Mouse (Mus musculus): ENCODE measurements at regions not wholly inside any gene's neighbourhood (a gene's known extent, or its start where the extent isn't known, plus 50 kb on each side); places are given as distances from the start of the nearest gene placed in this dataset.
A peak's percentile ranks its signal among the peaks of the same experiment; 100 is the strongest.

- DNase-seq (ENCODE audit: low spot score in 2 of 2) = no peak
Measured at GRCm38 (mm10) chr14:31944682-31945081, 84.1 kb upstream of the Galnt15 start.

GRCm38 (mm10) chr14:31945125-31945524 is 83.7 kb upstream of the Galnt15 start:
- DNase-seq (ENCODE audit: low spot score in 2 of 2) = no peak

- no peak for DNase-seq (ENCODE audit: low spot score in 2 of 2)
Measured at GRCm38 (mm10) chr14:31946032-31946431, 82.8 kb upstream of the Galnt15 start.

GRCm38 (mm10) chr14:31947246-31947645 is 81.5 kb upstream of the Galnt15 start:
- DNase-seq (ENCODE audit: low spot score in 2 of 2) = no peak

- DNase-seq (ENCODE audit: low spot score in 2 of 2) = no peak
Measured at GRCm38 (mm10) chr14:31951894-31952293, 76.9 kb upstream of the Galnt15 start.

GRCm38 (mm10) chr14:31953783-31954182 is 75.0 kb upstream of the Galnt15 start:
- DNase-seq (ENCODE audit: low spot score in 2 of 2) = no peak

GRCm38 (mm10) chr14:31954945-31955344 is 73.8 kb upstream of the Galnt15 start:
- DNase-seq (ENCODE audit: low spot score in 2 of 2) = peak; percentile 39 to 74

- DNase-seq (ENCODE audit: low spot score in 2 of 2) = no peak
Measured at GRCm38 (mm10) chr14:31957211-31957638, 71.6 kb upstream of the Galnt15 start.

- DNase-seq (ENCODE audit: low spot score in 2 of 2) = no peak
Measured at GRCm38 (mm10) chr14:31960201-31960854, 68.5 kb upstream of the Galnt15 start.

GRCm38 (mm10) chr14:31961442-31961841 is 67.3 kb upstream of the Galnt15 start:
- DNase-seq (ENCODE audit: low spot score in 2 of 2) = no peak

- DNase-seq (ENCODE audit: low spot score in 2 of 2) = no peak
Measured at GRCm38 (mm10) chr14:31963131-31963911, 65.5 kb upstream of the Galnt15 start.

GRCm38 (mm10) chr14:31964076-31964475 is 64.7 kb upstream of the Galnt15 start:
- DNase-seq (ENCODE audit: low spot score in 2 of 2) = no peak

- no peak for DNase-seq (ENCODE audit: low spot score in 2 of 2)
Measured at GRCm38 (mm10) chr14:31964831-31965230, 64.0 kb upstream of the Galnt15 start.

GRCm38 (mm10) chr14:31969531-31969930 is 59.3 kb upstream of the Galnt15 start:
- DNase-seq (ENCODE audit: low spot score in 2 of 2) = no peak

GRCm38 (mm10) chr14:31970245-31970830 is 58.5 kb upstream of the Galnt15 start:
- DNase-seq (ENCODE audit: low spot score in 2 of 2) = no peak

GRCm38 (mm10) chr14:31970851-31971250 is 57.9 kb upstream of the Galnt15 start:
- no peak for DNase-seq (ENCODE audit: low spot score in 2 of 2)

GRCm38 (mm10) chr14:31973702-31974101 is 55.1 kb upstream of the Galnt15 start:
- DNase-seq (ENCODE audit: low spot score in 2 of 2) = no peak

- no peak for DNase-seq (ENCODE audit: low spot score in 2 of 2)
Measured at GRCm38 (mm10) chr14:31978196-31978595, 50.6 kb upstream of the Galnt15 start.

- no peak for DNase-seq (ENCODE audit: low spot score in 2 of 2)
Measured at GRCm38 (mm10) chr14:31978690-31979089, 50.1 kb upstream of the Galnt15 start.
